In the genomic region with DNA sequence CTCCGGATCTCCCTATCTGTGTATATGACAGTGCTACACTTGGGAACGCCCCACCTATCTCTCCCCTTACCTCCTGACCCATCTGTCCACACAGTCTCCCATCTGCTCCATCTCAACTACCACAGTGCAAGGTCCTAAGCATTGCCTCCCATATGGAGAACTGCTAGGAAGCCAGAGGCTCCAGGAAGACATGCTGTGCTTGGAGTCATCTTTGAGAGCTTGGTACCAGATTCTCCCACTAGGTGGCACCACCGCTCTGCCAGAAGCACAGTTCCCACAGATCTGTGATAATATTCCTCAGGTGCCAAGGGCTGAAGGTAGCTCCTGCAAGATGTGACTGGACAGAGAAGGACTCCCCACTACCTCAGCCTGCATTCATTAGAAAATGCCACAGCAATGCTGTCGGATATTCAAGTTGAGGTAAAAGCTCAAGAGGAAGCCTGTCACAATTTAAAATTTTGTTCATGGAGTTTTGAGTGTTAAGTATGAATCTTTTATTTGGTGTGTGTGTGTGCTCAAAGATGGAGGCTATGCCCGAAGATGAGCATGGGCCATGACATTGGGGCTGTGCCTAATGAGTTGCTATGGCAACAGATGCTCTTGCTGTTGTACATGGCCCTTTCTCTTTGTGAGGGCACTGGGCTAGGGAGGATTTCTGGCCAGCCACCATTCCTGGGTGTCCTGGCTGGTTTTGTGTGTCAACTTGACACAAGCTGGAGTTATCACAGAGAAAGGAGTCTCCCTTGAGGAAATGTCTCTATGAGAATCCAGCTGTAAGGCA, we compare ENCODE assay signal across 9 mouse cellular contexts. TPM values are rescaled to one million over a fixed set of nuclear protein-coding genes. Genes with fewer than 3 reads are reported as not detected.
DNase-seq lines count a peak whose midpoint lies in the region; ATAC-seq and TF ChIP-seq lines count a peak whose summit lies in the region.
"Had no signal": no experiment of that assay in that cellular context is flagged by ENCODE, and none has a peak within 500 bp of the region (broad histone marks: within the 10 kb centered on the region; RNA-seq: fewer than 3 reads in every experiment).

No protein-coding gene starts in this region.

- in situ Hi-C loops in ES-E14 (cut with MboI; ENCODE audit: low sequenced_read_pairs in 2 of 2, unreplicated experiment in 2 of 2) = loop anchor here (5.0 to 10.0 kb wide), 2 partner anchors 242 to 244 kb away; no protein-coding TSS in a partner anchor

- no peak overlapping the region for H3K27ac ChIP-seq in ES-E14 (ENCODE audit: insufficient read depth, low read depth, low read length, poor library complexity, severe bottlenecking)
- no peak overlapping the region for H3K27ac ChIP-seq in embryonic facial prominence, embryonic 14.5 days (replicated peaks; ENCODE audit: low read depth, low read length)
- no peak overlapping the region for H3K27ac ChIP-seq in heart, postnatal 0 days (ENCODE audit: low read depth)
- no peak overlapping the region for H3K27ac ChIP-seq in layer of hippocampus, adult 2 months
- no peak overlapping the region for H3K27ac ChIP-seq in lung, postnatal 0 days (ENCODE audit: low read length)

- 0 out of 4 replicates have a peak, but pooled peaks cover 0 to 2% of the 10 kb centered on the region in 2 experiments for H3K4me1 ChIP-seq in ES-E14 (ENCODE audit: control insufficient read depth in 2 of 2, insufficient read depth in 2 of 2, low read length in 2 of 2, poor library complexity in 1 of 2)
- no peaks in the 10 kb centered on the region for H3K4me1 ChIP-seq in embryonic facial prominence, embryonic 14.5 days (ENCODE audit: control insufficient read depth, insufficient read depth, low read length)
- H3K4me1 ChIP-seq in heart, postnatal 0 days (ENCODE audit: control insufficient read depth, insufficient read depth) = no peaks in the 10 kb centered on the region
- H3K4me1 ChIP-seq in lung, postnatal 0 days (ENCODE audit: insufficient read depth, low read depth, low read length) = no peaks in the 10 kb centered on the region

- ATAC-seq in embryonic facial prominence, embryonic 14.5 days (ENCODE audit: low read depth) = no peak
- peak; percentile 20; the same call in 1 of the 2 replicates for ATAC-seq in heart, postnatal 0 days (ENCODE audit: insufficient read depth, low read depth)
- peak; percentile 28; the same call in 1 of the 2 replicates for ATAC-seq in lung, postnatal 0 days
- ATAC-seq in activated CD4-positive, CD25-positive, alpha-beta regulatory T cell, adult 4 months = no peak

- WGBS in embryonic facial prominence, embryonic 14.5 days = 33% methylated on average over 5 of the region's 5 CpGs
- WGBS in heart, postnatal 0 days = 28% methylated on average over 5 of the region's 5 CpGs
- WGBS in lung, postnatal 0 days = 35% methylated on average over 5 of the region's 5 CpGs

- TF ChIP-seq CTCF in heart, postnatal 0 days (IDR thresholded peaks at IDR 0.05; ENCODE audit: low read depth) = peak; percentile 84
- TF ChIP-seq CTCF in layer of hippocampus, adult 2 months (conservative IDR thresholded peaks at IDR 0.05) = peak; percentile 97
- TF ChIP-seq CTCF in lung, postnatal 0 days (IDR thresholded peaks at IDR 0.05) = peak; percentile 90

- TF ChIP-seq EP300 in heart, postnatal 0 days (IDR thresholded peaks at IDR 0.05; ENCODE audit: low read depth) = no peak
- no peak for TF ChIP-seq EP300 in lung, postnatal 0 days (IDR thresholded peaks at IDR 0.05)

- no peaks in the 10 kb centered on the region for H3K36me3 ChIP-seq in ES-E14 (ENCODE audit: control insufficient read depth, insufficient read depth, low read length, poor library complexity, severe bottlenecking)
- no peaks in the 10 kb centered on the region for H3K36me3 ChIP-seq in embryonic facial prominence, embryonic 14.5 days (ENCODE audit: control insufficient read depth, insufficient read depth, low read length)
- H3K36me3 ChIP-seq in heart, postnatal 0 days (replicated peaks; ENCODE audit: control insufficient read depth, insufficient read depth, low read length) = no peaks in the 10 kb centered on the region
- H3K36me3 ChIP-seq in lung, postnatal 0 days (ENCODE audit: insufficient read depth, low read length) = no peaks in the 10 kb centered on the region

- H3K9ac ChIP-seq in ES-E14 (ENCODE audit: insufficient read depth, low read depth, low read length, poor library complexity, severe bottlenecking) = no peak overlapping the region
- no peak overlapping the region for H3K9ac ChIP-seq in embryonic facial prominence, embryonic 14.5 days (ENCODE audit: low read depth, low read length)
- H3K9ac ChIP-seq in heart, postnatal 0 days (replicated peaks; ENCODE audit: low read depth, low read length) = no peak overlapping the region
- no peak overlapping the region for H3K9ac ChIP-seq in lung, postnatal 0 days (replicated peaks; ENCODE audit: low read depth)

- no peak overlapping the region for H3K4me3 ChIP-seq in ES-E14 (ENCODE audit: insufficient read depth in 1 of 2, low read depth in 1 of 2, low read length in 2 of 2, poor library complexity in 1 of 2, severe bottlenecking in 1 of 2)
- no peak overlapping the region for H3K4me3 ChIP-seq in embryonic facial prominence, embryonic 14.5 days (ENCODE audit: low read depth, low read length)
- H3K4me3 ChIP-seq in heart, postnatal 0 days (ENCODE audit: low read depth, low read length) = no peak overlapping the region
- H3K4me3 ChIP-seq in layer of hippocampus, adult 2 months = no peak overlapping the region
- no peak overlapping the region for H3K4me3 ChIP-seq in lung, postnatal 0 days (ENCODE audit: low read depth, low read length)

- DNase-seq in ES-E14 (ENCODE audit: low read depth, low spot score) = peak; percentile 68
- peak; percentile 66 for DNase-seq in adrenal gland, postnatal 25 days
- DNase-seq in embryonic facial prominence, embryonic 14.5 days (ENCODE audit: low spot score) = peak; percentile 80
- no peak for DNase-seq in heart, postnatal 0 days (ENCODE audit: low spot score)
- peak; percentile 66 to 85 for DNase-seq in layer of hippocampus, adult 2 months (ENCODE audit: low spot score in 2 of 2)
- DNase-seq in lung, postnatal 0 days (ENCODE audit: low spot score) = peak; percentile 68
- peak; percentile 89 for DNase-seq in retina, embryonic 14.5 days (ENCODE audit: low spot score)

- H3K4me2 ChIP-seq in embryonic facial prominence, embryonic 14.5 days (ENCODE audit: low read depth, low read length) = no peak overlapping the region
- no peak overlapping the region for H3K4me2 ChIP-seq in heart, postnatal 0 days (ENCODE audit: low read depth, low read length)
- no peak overlapping the region for H3K4me2 ChIP-seq in lung, postnatal 0 days (replicated peaks; ENCODE audit: low read depth, low read length)

- H3K27me3 ChIP-seq in embryonic facial prominence, embryonic 14.5 days (replicated peaks; ENCODE audit: control insufficient read depth, insufficient read depth, low read length) = no peaks in the 10 kb centered on the region
- no peaks in the 10 kb centered on the region for H3K27me3 ChIP-seq in heart, postnatal 0 days (ENCODE audit: control insufficient read depth, insufficient read depth, low read length)
- no peaks in the 10 kb centered on the region for H3K27me3 ChIP-seq in lung, postnatal 0 days (replicated peaks; ENCODE audit: insufficient read depth, low read length)

- H3K9me3 ChIP-seq in ES-E14 (ENCODE audit: control insufficient read depth, insufficient read depth, low read depth, low read length) = no peaks in the 10 kb centered on the region
- H3K9me3 ChIP-seq in embryonic facial prominence, embryonic 14.5 days (ENCODE audit: control insufficient read depth, low read length) = no peaks in the 10 kb centered on the region
- H3K9me3 ChIP-seq in heart, postnatal 0 days (replicated peaks; ENCODE audit: control insufficient read depth, low read length) = no peaks in the 10 kb centered on the region
- H3K9me3 ChIP-seq in lung, postnatal 0 days (ENCODE audit: low read length) = no peaks in the 10 kb centered on the region

TF ChIP-seq in ES-E14, 5 proteins besides CTCF, POLR2A, EP300 and RAD21:
- peak; percentile 84; the same call in 1 of the 2 replicates for TF ChIP-seq ZC3H11A (IDR thresholded peaks at IDR 0.05; ENCODE audit: borderline replicate concordance, low read depth, low read length)
- TF ChIP-seq ZNF384 (IDR thresholded peaks at IDR 0.05; ENCODE audit: low read depth, low read length) = no peak
TF ChIP-seq in ES-E14: peak in this region for 1.

RNA-seq across cellular contexts. Expression of a gene that starts 32.3 kb away (rescaled TPM):
- 1.3 and 1.5 TPM in 2 replicates for total RNA-seq in ES-E14 (2012; rRNA removed)
- total RNA-seq in adrenal gland, postnatal 25 days (2021) = not detected in 2 replicates
- polyA plus RNA-seq in embryonic facial prominence, embryonic 14.5 days (2014; fragmentation: Nextera tagmentation; extraction: Ambion mirVana) = 368 and 488 TPM in 2 replicates
- total RNA-seq in heart, postnatal 0 days (2014; rRNA removed; ENCODE audit: low replicate concordance) = 1.4 TPM in 1 of 2 replicates, not detected in the other
- polyA plus RNA-seq in heart, postnatal 0 days (2015; fragmentation: Nextera tagmentation; extraction: Ambion mirVana) = 0.01 TPM in 1 of 2 replicates, not detected in the other
- total RNA-seq in layer of hippocampus, adult 2 months (2021) = under 1 TPM; 0.67 to 0.91 TPM
- polyA plus RNA-seq in lung, postnatal 0 days (2015; fragmentation: Nextera tagmentation; extraction: Ambion mirVana) = 0.07 and 0.12 TPM in 2 replicates
- under 1 TPM in 1 of 2 experiments, not detected in 1; 0.19 TPM for polyA plus RNA-seq in activated CD4-positive, CD25-positive, alpha-beta regulatory T cell, adult 4 months (2017; shearing (Covaris generic))
- total RNA-seq: hematopoietic stem cell, adult 5-6 weeks had no signal

RNA-seq across cellular contexts. Expression of a gene that starts 57.9 kb away (rescaled TPM):
- 33.6 and 35.9 TPM in 2 replicates for total RNA-seq in ES-E14 (2012; rRNA removed)
- total RNA-seq in adrenal gland, postnatal 25 days (2021) = 19.9 and 21.0 TPM in 2 replicates
- 13.4 and 14.9 TPM in 2 replicates for polyA plus RNA-seq in embryonic facial prominence, embryonic 14.5 days (2014; fragmentation: Nextera tagmentation; extraction: Ambion mirVana)
- 8.2 and 13.1 TPM in 2 replicates for total RNA-seq in heart, postnatal 0 days (2014; rRNA removed; ENCODE audit: low replicate concordance)
- 15.4 and 15.8 TPM in 2 replicates for polyA plus RNA-seq in heart, postnatal 0 days (2015; fragmentation: Nextera tagmentation; extraction: Ambion mirVana)
- total RNA-seq in layer of hippocampus, adult 2 months (2021) = 10 to 100 TPM in 1 of 2 experiments, 1 to 10 TPM in 1; 9.4 to 10.6 TPM
- 9.3 and 9.7 TPM in 2 replicates for polyA plus RNA-seq in lung, postnatal 0 days (2015; fragmentation: Nextera tagmentation; extraction: Ambion mirVana)
- polyA plus RNA-seq in activated CD4-positive, CD25-positive, alpha-beta regulatory T cell, adult 4 months (2017; shearing (Covaris generic)) = 1 to 10 TPM; 6.9 to 8.9 TPM

RNA-seq across cellular contexts. Expression of a gene that starts 58.0 kb away (rescaled TPM):
- 25.4 and 27.3 TPM in 2 replicates for total RNA-seq in ES-E14 (2012; rRNA removed)
- total RNA-seq in adrenal gland, postnatal 25 days (2021) = 26.2 and 27.3 TPM in 2 replicates
- polyA plus RNA-seq in embryonic facial prominence, embryonic 14.5 days (2014; fragmentation: Nextera tagmentation; extraction: Ambion mirVana) = 30.4 and 31.9 TPM in 2 replicates
- total RNA-seq in heart, postnatal 0 days (2014; rRNA removed; ENCODE audit: low replicate concordance) = 4.2 and 11.6 TPM in 2 replicates
- polyA plus RNA-seq in heart, postnatal 0 days (2015; fragmentation: Nextera tagmentation; extraction: Ambion mirVana) = 15.9 and 19.2 TPM in 2 replicates
- total RNA-seq in layer of hippocampus, adult 2 months (2021) = 10 to 100 TPM; 27.7 to 29.3 TPM
- polyA plus RNA-seq in lung, postnatal 0 days (2015; fragmentation: Nextera tagmentation; extraction: Ambion mirVana) = 29.3 and 36.4 TPM in 2 replicates
- 10 to 100 TPM; 66.8 to 67.3 TPM for polyA plus RNA-seq in activated CD4-positive, CD25-positive, alpha-beta regulatory T cell, adult 4 months (2017; shearing (Covaris generic))

Comparison
In these comparisons a context has a peak if more than half of its experiments do, and no peak if none do; other contexts are left out.
1. ATAC-seq: peak in heart, postnatal 0 days (single experiment) and lung, postnatal 0 days (single experiment); none in embryonic facial prominence, embryonic 14.5 days (single experiment) and activated CD4-positive, CD25-positive, alpha-beta regulatory T cell, adult 4 months (single experiment).
2. Peak in every context shown above with its lines, with median percentiles within 50 percentile points of each other: CTCF ChIP-seq.